26 mouse cellular contexts compared by ENCODE assay signal in the genomic region with DNA sequence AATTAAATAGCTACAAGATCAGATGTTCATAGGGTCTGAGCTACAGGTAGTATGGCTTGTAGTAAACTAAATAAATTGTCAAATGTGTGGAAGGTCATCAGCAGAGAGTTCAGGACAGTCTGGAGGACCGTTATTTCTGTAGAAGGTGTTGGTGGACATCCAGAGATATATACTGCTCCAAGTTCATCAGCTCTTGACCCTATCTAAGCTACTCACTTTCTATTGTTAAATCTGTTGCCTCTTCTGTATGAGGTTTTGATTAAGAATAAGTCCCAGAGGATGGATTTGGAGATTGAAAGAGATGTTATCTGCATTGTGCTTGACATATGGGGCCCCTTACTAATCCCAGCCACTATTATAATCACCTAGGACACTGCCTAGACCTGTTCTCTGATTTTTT.
"Had no signal": no experiment of that assay in that cellular context is flagged by ENCODE, and none has a peak within 500 bp of the region (broad histone marks: within the 10 kb centered on the region; RNA-seq: fewer than 3 reads in every experiment).

No protein-coding gene starts in this region.

- H3K9me3 ChIP-seq: embryonic facial prominence, embryonic 10.5 days; embryonic facial prominence, embryonic 12.5 days; embryonic facial prominence, embryonic 13.5 days; embryonic facial prominence, embryonic 15.5 days; forebrain, embryonic 10.5 days; forebrain, embryonic 12.5 days; forebrain, embryonic 13.5 days; forebrain, embryonic 15.5 days had no signal

- H3K9ac ChIP-seq: embryonic facial prominence, embryonic 12.5 days; embryonic facial prominence, embryonic 13.5 days; embryonic facial prominence, embryonic 15.5 days; forebrain, embryonic 12.5 days; forebrain, embryonic 13.5 days; forebrain, embryonic 15.5 days; forebrain, postnatal 0 days had no signal

- H3K36me3 ChIP-seq: embryonic facial prominence, embryonic 10.5 days; embryonic facial prominence, embryonic 12.5 days; embryonic facial prominence, embryonic 13.5 days; embryonic facial prominence, embryonic 15.5 days; forebrain, embryonic 10.5 days; forebrain, embryonic 12.5 days; forebrain, embryonic 15.5 days had no signal

- H3K27me3 ChIP-seq: embryonic facial prominence, embryonic 12.5 days; embryonic facial prominence, embryonic 13.5 days; embryonic facial prominence, embryonic 15.5 days; forebrain, embryonic 12.5 days; forebrain, embryonic 13.5 days; forebrain, embryonic 15.5 days had no signal

- DNase-seq: cerebellum, adult 8-10 months; cerebellum, adult 9-10 months; cerebellum, adult 9-11 months; cerebellum, postnatal 10 days; cerebellum, postnatal 14 days; cerebellum, postnatal 25 days; cerebellum, postnatal 36 days; embryo, embryonic 11 days; forebrain, postnatal 0 days; gastrocnemius, adult 2 months; gastrocnemius, postnatal 10 days; gastrocnemius, postnatal 14 days; gastrocnemius, postnatal 25 days; gastrocnemius, postnatal 36 days; heart, adult 11 months; heart, adult 18-20 months; heart, adult 2 months had no signal

- H3K4me3 ChIP-seq: embryonic facial prominence, embryonic 10.5 days; embryonic facial prominence, embryonic 12.5 days; embryonic facial prominence, embryonic 13.5 days; embryonic facial prominence, embryonic 15.5 days; erythroblast, embryonic 14.5 days; forebrain, embryonic 10.5 days; forebrain, embryonic 12.5 days; forebrain, embryonic 13.5 days; forebrain, embryonic 15.5 days; gastrocnemius, adult 2 months; heart, adult 2 months had no signal

- H3K4me2 ChIP-seq: embryonic facial prominence, embryonic 12.5 days; embryonic facial prominence, embryonic 13.5 days; embryonic facial prominence, embryonic 15.5 days; forebrain, embryonic 12.5 days; forebrain, embryonic 13.5 days; forebrain, embryonic 15.5 days had no signal

- H3K27ac ChIP-seq: embryonic facial prominence, embryonic 10.5 days; embryonic facial prominence, embryonic 12.5 days; embryonic facial prominence, embryonic 13.5 days; embryonic facial prominence, embryonic 15.5 days; forebrain, embryonic 10.5 days; forebrain, embryonic 12.5 days; forebrain, embryonic 13.5 days; forebrain, embryonic 15.5 days; gastrocnemius, adult 2 months; heart, adult 2 months had no signal

- H3K4me1 ChIP-seq: embryonic facial prominence, embryonic 10.5 days; embryonic facial prominence, embryonic 12.5 days; embryonic facial prominence, embryonic 13.5 days; embryonic facial prominence, embryonic 15.5 days; forebrain, embryonic 10.5 days; forebrain, embryonic 12.5 days; forebrain, embryonic 13.5 days; forebrain, embryonic 15.5 days had no signal
